Mouse (Mus musculus) kidney, postnatal 10 days (tissue): Measurements from ENCODE around the gene Dnm2.

Source experiments
- DNase-seq: peaks from one replicate; pipeline ENCODE4 v3.0.0; 2021; ENCODE audit warnings: mixed read lengths

Gene Dnm2

GRCm38 (mm10) chr9:21551049-21551448, 126.3 kb downstream of the Dnm2 start:
- DNase-seq, result no peak

DNA sequence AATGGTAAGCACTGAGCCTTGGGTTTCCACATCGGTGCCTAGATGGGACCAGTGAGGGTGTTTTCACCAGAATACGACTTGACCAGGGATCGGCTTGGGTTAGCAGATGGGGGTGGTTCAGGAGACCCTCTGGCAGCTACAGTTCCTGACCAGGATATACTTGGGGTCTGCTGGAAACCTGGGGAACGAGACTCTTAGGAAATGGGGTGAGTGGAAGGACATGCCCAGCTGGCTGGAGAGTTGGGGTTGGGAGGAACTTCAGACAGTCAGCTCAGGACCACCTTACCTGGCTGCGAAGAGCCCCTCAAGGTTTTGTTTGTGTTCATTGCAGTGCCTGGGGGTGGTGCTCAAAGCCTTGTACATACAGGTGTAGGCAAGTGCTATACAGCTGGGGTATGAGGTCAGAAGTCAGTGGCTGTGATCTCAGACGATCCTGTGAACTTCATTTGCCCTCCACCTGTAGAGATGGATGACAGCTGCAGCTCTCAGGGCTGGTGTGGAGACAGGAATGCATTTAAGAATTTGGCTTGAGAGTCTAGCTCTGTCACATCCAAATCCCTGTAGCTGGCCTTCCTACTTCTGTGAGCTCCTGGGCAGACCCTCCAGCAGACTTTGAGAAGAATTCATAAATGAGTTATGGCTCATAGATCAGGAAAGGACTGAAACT, 129.0 kb downstream of the Dnm2 start:
- DNase-seq, result no peak

GRCm38 (mm10) chr9:21555198-21555742, 130.6 kb downstream of the Dnm2 start:
- no peak for DNase-seq

GRCm38 (mm10) chr9:21556996-21557395, 132.3 kb downstream of the Dnm2 start:
- DNase-seq, result no peak
